Mouse (Mus musculus) cerebellum, adult 2 months (tissue): ENCODE measurements around the gene Cadm2. TPM values are rescaled to one million over a fixed set of nuclear protein-coding genes. Genes with fewer than 3 reads are reported as not detected.
A peak's percentile ranks its signal among the peaks of the same experiment; 100 is the strongest.

Experiments
- DNase-seq, 2 experiments: peaks; one replicate each; pipeline ENCODE4 v3.0.0; 2021
- H3K27ac ChIP-seq: fragments of 200-500 bp; 2 replicates; pipeline ENCODE4 v1.5.1; 2012; ENCODE audit warnings: low read length, control low read depth, inconsistent platforms; ENCODE audit not compliant: insufficient read depth
- H3K27me3 ChIP-seq: fragments of 200-500 bp; 2 replicates; pipeline ENCODE4 v1.6.1; 2012; ENCODE audit warnings: inconsistent platforms, mild to moderate bottlenecking, low read length, moderate library complexity; ENCODE audit not compliant: control insufficient read depth, insufficient read depth
- H3K4me1 ChIP-seq: fragments of 200-500 bp; 2 replicates; pipeline ENCODE4 v1.6.1; 2011; ENCODE audit warnings: low read length; ENCODE audit not compliant: control insufficient read depth, insufficient read depth
- H3K4me3 ChIP-seq: fragments of 200-500 bp; replicated peaks from 2 replicates; pipeline ENCODE3; 2011; ENCODE audit warnings: mild to moderate bottlenecking, low read depth, low read length, control low read depth; ENCODE audit not compliant: insufficient read depth
- CTCF ChIP-seq: fragments of 200-500 bp; IDR thresholded peaks from 2 replicates; pipeline ENCODE4 v1.5.1; 2011; ENCODE audit warnings: low read depth, mild to moderate bottlenecking, control low read depth, low read length, moderate library complexity, borderline replicate concordance; ENCODE audit not compliant: insufficient read depth
- POLR2A ChIP-seq: fragments of 200-500 bp; IDR thresholded peaks from 2 replicates; pipeline ENCODE4 v1.6.1; 2011; ENCODE audit warnings: low read length, control low read depth, borderline replicate concordance; ENCODE audit not compliant: insufficient read depth
- WGBS: fragments of 180-500 bp; shearing (Covaris S2); methylation state at CpG from one replicate; pipeline ENCODE4 v1.1.7; 2018; 5-methylcytosine and 5-hydroxymethylcytosine counted together
- polyA plus RNA-seq: library from polyadenylated mRNA; depleted of rRNA; stranded (reverse); fragments of >200 nt; gene quantifications from 2 replicates; pipeline ENCODE4 v1.2.3, GENCODE M21; 2012

The Cadm2 gene
- polyA plus RNA-seq, 1 experiment: 47.7 TPM

DNA sequence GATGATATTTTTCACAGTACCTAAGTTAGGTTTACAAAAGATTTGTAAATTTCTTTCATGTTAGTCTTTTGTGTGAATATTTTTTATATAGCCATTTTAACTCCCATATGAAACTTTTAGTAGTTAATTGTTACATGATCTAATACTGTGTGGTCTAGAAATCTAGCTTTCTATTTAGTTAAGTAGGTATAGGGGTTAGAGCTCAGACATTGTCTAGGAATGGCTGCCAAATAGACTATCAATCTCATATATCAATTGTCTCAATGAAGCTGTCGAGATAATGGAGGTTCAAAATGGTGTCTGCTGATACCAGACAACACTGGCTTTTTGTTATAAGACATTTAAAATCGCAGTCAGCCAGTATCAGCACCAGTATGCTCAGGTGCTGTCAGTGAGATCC, 428.3 kb downstream of the Cadm2 start:
- 65% methylated on average over 2 of the region's 2 CpGs for WGBS
- TF ChIP-seq POLR2A (no peak), CTCF (no peak)
- DNase-seq: no peak
- Histone ChIP-seq H3K4me3 (no peak overlapping the region), H3K27me3 (no peaks in the 10 kb centered on the region), H3K4me1 (no peaks in the 10 kb centered on the region), H3K27ac (no peak overlapping the region)

DNA sequence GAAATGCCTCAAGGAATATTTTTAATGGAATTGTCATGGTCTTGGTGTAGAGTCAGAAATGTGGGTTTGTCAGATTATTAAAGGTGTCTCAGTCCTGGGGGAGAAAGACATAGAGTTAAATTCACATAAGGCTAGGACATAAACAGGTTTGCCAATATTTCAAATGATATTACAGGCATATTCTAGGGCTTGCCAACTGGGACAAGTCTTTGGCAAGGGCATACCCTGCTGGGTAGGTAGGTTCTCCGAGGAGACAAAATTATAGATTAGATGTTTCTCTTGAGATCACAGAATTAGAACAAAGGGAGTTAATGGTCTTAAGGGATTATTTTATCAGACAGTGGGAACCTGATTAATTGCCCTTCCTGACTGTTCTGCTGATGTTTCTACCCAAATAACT, 434.4 kb downstream of the Cadm2 start:
- no peaks in the 10 kb centered on the region for H3K4me1 ChIP-seq
- TF ChIP-seq CTCF: no peak
- no peak for TF ChIP-seq POLR2A
- WGBS: 5% methylated on average over 1 of the region's 1 CpGs
- H3K27ac ChIP-seq: no peak overlapping the region
- H3K27me3 ChIP-seq: no peaks in the 10 kb centered on the region
- DNase-seq: peak in 1 of 2 experiments; percentile 67
- H3K4me3 ChIP-seq: no peak overlapping the region

DNA sequence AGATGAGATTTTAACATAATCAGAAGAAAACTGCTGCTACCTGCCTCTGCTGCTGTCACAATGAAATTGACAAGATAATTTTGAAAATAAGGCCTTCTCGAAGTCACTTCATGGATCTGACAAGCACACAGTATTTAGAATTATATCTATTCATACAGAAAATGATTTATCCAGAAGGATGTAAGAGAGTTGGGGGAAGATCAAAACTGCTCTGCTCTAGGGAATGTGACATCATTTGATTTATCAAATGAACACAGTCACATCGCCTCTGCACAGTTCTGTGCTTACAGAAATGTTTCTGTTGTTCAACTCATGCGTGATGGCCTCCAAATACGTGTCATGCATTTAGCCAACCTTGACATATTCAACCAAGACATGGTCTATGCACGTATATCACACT, 437.8 kb downstream of the Cadm2 start:
- TF ChIP-seq POLR2A (no peak), CTCF (no peak)
- H3K4me3 ChIP-seq: no peak overlapping the region
- H3K4me1 ChIP-seq: no peaks in the 10 kb centered on the region
- 85% methylated on average over 5 of the region's 5 CpGs for WGBS
- no peaks in the 10 kb centered on the region for H3K27me3 ChIP-seq
- no peak overlapping the region for H3K27ac ChIP-seq
- DNase-seq: no peak

DNA sequence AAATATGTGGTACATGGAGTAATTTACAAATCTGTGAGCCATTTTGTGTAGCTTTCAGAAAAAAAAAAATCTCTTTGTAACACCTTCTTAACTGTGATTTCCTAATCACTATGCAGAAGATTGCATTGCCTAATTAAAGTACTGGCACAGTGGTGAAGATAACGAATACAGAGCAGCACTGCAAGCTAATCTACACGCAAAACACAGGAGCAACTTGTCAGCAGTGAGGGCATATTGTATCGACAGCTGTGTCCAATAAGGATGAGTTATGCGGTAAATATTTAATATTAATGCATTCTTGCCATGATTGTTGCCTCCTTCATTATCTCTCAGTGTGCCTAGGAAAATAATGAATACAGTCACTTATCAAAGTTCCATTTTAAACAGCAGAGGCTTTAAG, 445.3 kb downstream of the Cadm2 start:
- no peaks in the 10 kb centered on the region for H3K27me3 ChIP-seq
- no peak for DNase-seq
- WGBS: 75% methylated on average over 4 of the region's 4 CpGs
- no peak overlapping the region for H3K4me3 ChIP-seq
- H3K4me1 ChIP-seq: no peaks in the 10 kb centered on the region
- no peak for TF ChIP-seq POLR2A
- TF ChIP-seq CTCF: no peak
- H3K27ac ChIP-seq: no peak overlapping the region

DNA sequence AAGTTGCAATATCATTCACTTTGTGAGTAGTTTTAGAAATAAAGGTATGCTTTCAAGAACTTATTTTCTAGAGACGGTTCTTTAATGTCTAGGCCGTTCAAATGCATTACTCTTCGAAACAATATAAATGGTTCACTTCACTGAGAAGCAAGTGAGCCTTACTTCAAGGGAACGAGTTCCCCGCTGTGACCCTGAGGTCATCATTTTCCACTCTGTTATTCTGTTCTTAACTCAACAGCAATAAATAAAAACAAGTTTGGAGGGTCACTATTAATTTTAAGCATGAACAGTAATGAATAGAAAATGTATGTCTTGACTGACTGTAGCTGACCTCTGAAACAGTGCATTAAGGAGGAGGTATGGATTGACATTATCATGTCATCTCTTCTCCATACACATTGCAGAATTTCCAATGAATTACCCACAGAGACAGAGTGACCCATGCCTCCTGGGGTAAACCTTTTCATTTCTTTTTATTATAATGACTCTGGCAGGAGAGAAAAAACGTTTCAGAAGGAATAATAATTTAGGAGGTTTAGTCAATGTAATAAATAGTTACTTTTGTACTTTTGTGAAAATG, 458.4 kb downstream of the Cadm2 start:
- no peaks in the 10 kb centered on the region for H3K4me1 ChIP-seq
- no peak for DNase-seq
- WGBS: 59% methylated on average over 6 of the region's 6 CpGs
- H3K4me3 ChIP-seq: no peak overlapping the region
- H3K27ac ChIP-seq: no peak overlapping the region
- H3K27me3 ChIP-seq: no peaks in the 10 kb centered on the region
- TF ChIP-seq CTCF (no peak), POLR2A (no peak)

DNA sequence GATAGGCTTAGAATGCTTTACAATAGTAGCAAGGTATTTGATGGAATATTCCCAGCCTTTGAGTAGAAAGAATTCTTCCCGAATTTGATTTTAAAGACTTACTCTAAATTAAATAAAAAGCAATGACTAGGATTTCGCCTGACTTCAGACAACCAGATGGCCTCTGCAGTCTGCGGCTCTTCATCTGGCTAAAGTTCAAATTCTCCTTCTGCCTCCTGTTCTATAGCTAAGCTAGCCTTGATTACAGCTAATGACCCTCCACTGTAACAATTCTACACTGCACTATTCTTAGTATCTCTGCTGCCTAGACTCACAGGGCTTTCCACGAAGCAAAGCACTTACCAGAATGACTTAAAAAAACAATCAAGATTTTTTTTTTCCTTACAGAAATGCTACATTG, 495.9 kb downstream of the Cadm2 start:
- Histone ChIP-seq H3K4me3 (no peak overlapping the region), H3K27ac (peak overlapping the region; percentile 11; the same call in 1 of the 2 replicates), H3K4me1 (peaks cover 22% of the 10 kb centered on the region; the same call in 1 of the 2 replicates), H3K27me3 (no peaks in the 10 kb centered on the region)
- 6% methylated on average over 4 of the region's 4 CpGs for WGBS
- no peak for TF ChIP-seq POLR2A
- no peak for TF ChIP-seq CTCF
- peak; percentile 68 to 91 for DNase-seq

DNA sequence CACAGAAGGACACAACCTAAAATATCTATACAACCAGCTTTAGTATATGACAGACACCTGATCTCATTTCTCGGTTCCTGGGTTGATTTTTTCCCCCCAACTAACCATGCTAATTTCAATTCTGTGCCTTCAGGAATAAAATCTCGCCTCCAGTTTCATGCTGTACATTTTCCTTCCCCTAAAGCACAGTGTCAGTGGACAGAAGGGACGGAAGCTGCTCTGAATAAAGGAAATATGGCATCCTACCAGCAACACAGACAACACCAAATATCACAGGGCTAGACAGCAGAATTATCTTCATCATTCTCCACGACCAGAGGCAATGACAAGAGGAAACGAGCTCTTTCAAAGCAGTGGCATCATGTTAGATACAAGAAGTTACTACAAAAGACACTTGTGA, 498.2 kb downstream of the Cadm2 start:
- no peaks in the 10 kb centered on the region for H3K27me3 ChIP-seq
- peak in 1 of 2 experiments; percentile 66 for DNase-seq
- TF ChIP-seq POLR2A (no peak), CTCF (no peak)
- H3K27ac ChIP-seq: peak overlapping the region; percentile 39; the same call in 1 of the 2 replicates
- WGBS: 21% methylated on average over 5 of the region's 5 CpGs
- H3K4me3 ChIP-seq: no peak overlapping the region
- peaks cover 22% of the 10 kb centered on the region; the same call in 1 of the 2 replicates for H3K4me1 ChIP-seq

DNA sequence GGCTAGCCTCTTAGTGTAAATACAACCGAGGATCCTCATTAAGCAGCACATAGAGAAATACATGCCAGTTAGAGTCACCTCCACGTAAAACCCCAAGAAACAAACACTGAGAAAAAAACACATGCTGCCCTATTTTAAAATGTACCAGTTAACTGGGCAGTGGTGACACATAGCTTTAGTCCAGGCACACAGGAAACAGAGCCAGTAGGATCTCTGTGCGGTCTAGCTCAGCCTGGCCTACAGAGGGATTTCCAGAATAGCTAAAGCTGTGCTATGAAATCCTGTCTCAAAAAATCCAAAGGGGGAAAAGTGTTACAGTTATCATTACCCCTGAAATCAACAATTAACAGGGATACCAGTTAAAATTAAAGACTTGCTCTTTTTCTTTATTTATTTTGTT, 498.9 kb downstream of the Cadm2 start:
- peak overlapping the region; percentile 39; the same call in 1 of the 2 replicates for H3K27ac ChIP-seq
- 34% methylated on average over 3 of the region's 3 CpGs for WGBS
- peak in 1 of 2 experiments; percentile 49 for DNase-seq
- H3K4me1 ChIP-seq: peaks cover 22% of the 10 kb centered on the region; the same call in 1 of the 2 replicates
- no peak overlapping the region for H3K4me3 ChIP-seq
- no peaks in the 10 kb centered on the region for H3K27me3 ChIP-seq
- TF ChIP-seq POLR2A (no peak), CTCF (no peak)
